In the genomic region with DNA sequence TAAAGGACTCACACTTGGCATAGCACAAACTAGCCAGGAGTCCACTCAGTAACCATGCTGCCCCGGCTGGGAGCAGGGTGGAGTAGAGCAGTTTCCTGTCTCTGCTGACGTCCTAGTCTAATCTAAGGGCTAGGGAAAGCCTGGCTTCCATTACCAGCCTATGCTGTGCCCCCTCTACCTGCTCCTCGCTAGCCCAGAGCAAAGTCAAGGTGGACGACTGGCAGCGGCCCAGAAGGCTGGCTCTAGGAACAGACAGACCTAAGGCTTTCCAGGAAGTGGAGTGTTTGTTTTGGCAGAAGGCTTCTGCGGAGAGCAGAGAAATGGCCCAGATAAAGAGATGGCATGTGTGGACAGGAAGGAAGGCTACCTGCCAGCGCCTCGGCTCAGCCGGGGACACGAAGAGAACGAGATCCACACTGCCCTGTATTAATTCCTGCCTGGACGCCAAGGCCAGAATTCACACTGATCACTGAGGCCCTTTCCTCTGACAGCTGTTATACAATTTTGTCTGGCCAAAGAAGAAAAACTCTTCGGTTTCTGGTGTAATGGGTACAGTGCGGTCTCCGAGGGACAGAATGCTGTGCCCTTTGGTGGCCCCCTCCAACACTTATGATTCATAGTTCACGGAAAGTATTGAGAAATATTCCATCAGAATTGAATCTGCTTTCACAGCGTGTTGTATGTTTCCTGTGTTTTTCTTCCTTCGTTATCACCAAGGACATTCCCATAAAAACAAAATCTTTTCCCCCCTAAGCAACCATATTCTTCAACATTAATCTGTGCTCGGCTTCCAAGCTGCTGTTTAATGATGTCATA, we compare ENCODE assay signal across 8 mouse cellular contexts.
DNase-seq lines count a peak whose midpoint lies in the region.

No protein-coding gene starts in this region.

- peak; percentile 69 for DNase-seq in adrenal gland, postnatal 10 days
- DNase-seq in cerebellum, adult 11-12 months, result peak; percentile 92
- peak; percentile 98 for DNase-seq in heart, adult 11 months
- DNase-seq in kidney, adult 8-10 months, result peak; percentile 80 to 83
- peak; percentile 77 for DNase-seq in lung, postnatal 14 days
- DNase-seq in B cell, adult 2 months, result no peak
- DNase-seq in frontal cortex, postnatal 25 days (ENCODE audit: low spot score in 2 of 2), result no peak
- DNase-seq in right cerebral cortex, postnatal 14 days, result no peak

Comparison
In these comparisons a context has a peak if more than half of its experiments do, and no peak if none do; other contexts are left out.
1. DNase-seq: peak in adrenal gland, postnatal 10 days (single experiment), cerebellum, adult 11-12 months (single experiment), heart, adult 11 months (single experiment), kidney, adult 8-10 months (2 of 2) and lung, postnatal 14 days (single experiment); none in B cell, adult 2 months (0 of 2), frontal cortex, postnatal 25 days (0 of 2) and right cerebral cortex, postnatal 14 days (single experiment).